Mouse (Mus musculus): ENCODE measurements at regions not wholly inside any gene's neighbourhood (a gene's known extent, or its start where the extent isn't known, plus 50 kb on each side); places are given as distances from the start of the nearest gene placed in this dataset.

DNA sequence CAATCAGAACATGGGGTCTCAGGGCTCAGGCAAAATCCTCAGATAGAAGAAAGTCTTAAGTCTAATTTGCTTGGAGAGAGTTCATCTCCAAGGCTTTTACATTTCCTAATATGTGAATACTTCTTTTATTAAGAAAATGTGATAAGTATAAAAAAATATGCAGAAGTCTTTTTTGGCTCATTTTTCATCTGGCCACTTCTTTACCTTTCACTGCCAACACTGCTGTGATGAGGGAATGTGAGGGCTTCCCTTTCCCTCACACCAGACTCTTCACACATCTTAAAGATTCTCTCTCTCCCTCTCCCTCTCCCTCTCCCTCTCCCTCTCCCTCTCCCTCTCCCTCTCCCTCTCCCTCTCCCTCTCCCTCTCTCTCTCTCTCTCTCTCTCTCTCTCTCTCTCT lies 60.0 kb upstream of the Frmd4a start:
- ATAC-seq (ENCODE audit: insufficient read depth) (no peak), DNase-seq (ENCODE audit: low read depth in 3 of 3, low spot score in 3 of 3) (no peak)
- Histone ChIP-seq H3K27ac (no peak overlapping the region), H3K9ac (replicated peaks) (no peak overlapping the region), H3K4me3 (ENCODE audit: insufficient read depth in 1 of 2, low read depth in 2 of 2, low read length in 2 of 2) (no peak overlapping the region), H3K4me2 (ENCODE audit: low read depth) (no peak overlapping the region), H3K27me3 (ENCODE audit: control insufficient read depth, insufficient read depth, low read length) (no peaks in the 10 kb centered on the region), H3K36me3 (replicated peaks; ENCODE audit: control insufficient read depth, insufficient read depth, low read depth) (no peaks in the 10 kb centered on the region), H3K9me3 (ENCODE audit: control insufficient read depth, low read length) (no peaks in the 10 kb centered on the region), H3K4me1 (replicated peaks; ENCODE audit: control insufficient read depth in 2 of 2, insufficient read depth in 2 of 2, low read length in 1 of 2) (no peaks in the 10 kb centered on the region)
- no peak for TF ChIP-seq CTCF (IDR thresholded peaks at IDR 0.05; ENCODE audit: low read depth)
- no peak for TF ChIP-seq EP300 (IDR thresholded peaks at IDR 0.05; ENCODE audit: low read depth)

GRCm38 (mm10) chr2:3958065-3958641 lies 59.4 kb upstream of the Frmd4a start:
- H3K9ac ChIP-seq (replicated peaks), result no peak overlapping the region
- no peak for DNase-seq (ENCODE audit: low read depth in 3 of 3, low spot score in 3 of 3)
- H3K9me3 ChIP-seq (ENCODE audit: control insufficient read depth, low read length), result no peaks in the 10 kb centered on the region
- H3K36me3 ChIP-seq (replicated peaks; ENCODE audit: control insufficient read depth, insufficient read depth, low read depth), result no peaks in the 10 kb centered on the region
- no peaks in the 10 kb centered on the region for H3K4me1 ChIP-seq (replicated peaks; ENCODE audit: control insufficient read depth in 2 of 2, insufficient read depth in 2 of 2, low read length in 1 of 2)
- H3K4me3 ChIP-seq (ENCODE audit: insufficient read depth in 1 of 2, low read depth in 2 of 2, low read length in 2 of 2), result no peak overlapping the region
- H3K4me2 ChIP-seq (ENCODE audit: low read depth), result no peak overlapping the region
- ATAC-seq (ENCODE audit: insufficient read depth), result no peak
- WGBS (ENCODE audit: insufficient replicate concordance), result 18% methylated on average over 12 of the region's 12 CpGs
- no peak overlapping the region for H3K27ac ChIP-seq
- TF ChIP-seq EP300 (IDR thresholded peaks at IDR 0.05; ENCODE audit: low read depth) (no peak), CTCF (IDR thresholded peaks at IDR 0.05; ENCODE audit: low read depth) (no peak)
- no peaks in the 10 kb centered on the region for H3K27me3 ChIP-seq (ENCODE audit: control insufficient read depth, insufficient read depth, low read length)

DNA sequence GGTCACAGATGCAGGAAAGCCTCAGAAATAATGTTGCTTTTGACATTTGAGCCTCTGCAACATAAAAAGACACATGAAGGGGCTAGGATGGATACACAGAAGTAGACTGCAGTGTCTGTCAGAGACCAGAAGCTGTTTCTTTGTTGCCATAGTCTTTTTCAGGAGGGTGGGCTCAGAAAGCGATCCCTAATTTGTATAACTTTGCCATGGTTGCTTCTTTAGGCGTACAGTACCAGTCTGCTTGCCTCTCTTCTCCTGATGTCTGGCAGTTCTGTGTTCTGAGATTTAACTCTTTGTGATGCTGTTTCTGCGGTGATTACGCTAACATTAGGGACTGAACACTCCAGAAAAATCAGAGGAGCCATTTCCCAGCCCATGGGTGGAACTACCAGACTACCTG lies 58.8 kb upstream of the Frmd4a start:
- Histone ChIP-seq H3K9me3 (ENCODE audit: control insufficient read depth, low read length) (no peaks in the 10 kb centered on the region), H3K4me1 (replicated peaks; ENCODE audit: control insufficient read depth in 2 of 2, insufficient read depth in 2 of 2, low read length in 1 of 2) (no peaks in the 10 kb centered on the region), H3K4me2 (ENCODE audit: low read depth) (no peak overlapping the region), H3K27me3 (ENCODE audit: control insufficient read depth, insufficient read depth, low read length) (no peaks in the 10 kb centered on the region), H3K27ac (no peak overlapping the region), H3K9ac (replicated peaks) (no peak overlapping the region), H3K4me3 (ENCODE audit: insufficient read depth in 1 of 2, low read depth in 2 of 2, low read length in 2 of 2) (no peak overlapping the region), H3K36me3 (replicated peaks; ENCODE audit: control insufficient read depth, insufficient read depth, low read depth) (no peaks in the 10 kb centered on the region)
- DNase-seq (ENCODE audit: low read depth in 3 of 3, low spot score in 3 of 3) (no peak), ATAC-seq (ENCODE audit: insufficient read depth) (no peak)
- TF ChIP-seq CTCF (IDR thresholded peaks at IDR 0.05; ENCODE audit: low read depth) (no peak), EP300 (IDR thresholded peaks at IDR 0.05; ENCODE audit: low read depth) (no peak)
- WGBS (ENCODE audit: insufficient replicate concordance), result 69% methylated on average over 4 of the region's 4 CpGs

- H3K4me3 ChIP-seq (ENCODE audit: insufficient read depth in 1 of 2, low read depth in 2 of 2, low read length in 2 of 2), result no peak overlapping the region
- no peaks in the 10 kb centered on the region for H3K4me1 ChIP-seq (replicated peaks; ENCODE audit: control insufficient read depth in 2 of 2, insufficient read depth in 2 of 2, low read length in 1 of 2)
- no peaks in the 10 kb centered on the region for H3K36me3 ChIP-seq (replicated peaks; ENCODE audit: control insufficient read depth, insufficient read depth, low read depth)
- H3K4me2 ChIP-seq (ENCODE audit: low read depth), result no peak overlapping the region
- TF ChIP-seq EP300 (IDR thresholded peaks at IDR 0.05; ENCODE audit: low read depth) (no peak), CTCF (IDR thresholded peaks at IDR 0.05; ENCODE audit: low read depth) (no peak)
- no peak overlapping the region for H3K9ac ChIP-seq (replicated peaks)
- ATAC-seq (ENCODE audit: insufficient read depth), result no peak
- no peaks in the 10 kb centered on the region for H3K9me3 ChIP-seq (ENCODE audit: control insufficient read depth, low read length)
- H3K27ac ChIP-seq, result no peak overlapping the region
- no peak for DNase-seq (ENCODE audit: low read depth in 3 of 3, low spot score in 3 of 3)
- no peaks in the 10 kb centered on the region for H3K27me3 ChIP-seq (ENCODE audit: control insufficient read depth, insufficient read depth, low read length)
- 55% methylated on average over 1 of the region's 1 CpGs for WGBS (ENCODE audit: insufficient replicate concordance)
Measured at GRCm38 (mm10) chr2:3959181-3959580, 58.3 kb upstream of the Frmd4a start.

DNA sequence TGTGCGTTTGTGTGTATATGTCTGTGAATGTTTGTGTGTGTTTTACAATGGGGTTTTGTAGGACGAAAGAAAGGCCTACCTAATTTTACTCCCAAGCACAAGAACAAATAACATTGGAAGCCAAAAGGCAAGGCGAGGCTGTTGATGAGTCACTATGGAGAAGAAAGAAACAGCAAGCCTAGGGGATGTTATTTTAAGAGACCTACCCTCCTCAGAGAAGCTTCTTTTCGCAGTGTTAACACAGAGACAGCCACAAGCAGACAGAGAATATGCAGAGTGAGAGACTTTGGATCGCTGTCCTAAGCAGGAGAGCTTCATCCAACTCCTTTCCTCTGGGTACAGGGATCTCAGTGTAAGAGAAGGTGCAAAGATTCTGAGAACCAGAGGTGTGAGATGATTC lies 57.3 kb upstream of the Frmd4a start:
- Histone ChIP-seq H3K27ac (no peak overlapping the region), H3K9me3 (ENCODE audit: control insufficient read depth, low read length) (no peaks in the 10 kb centered on the region), H3K27me3 (ENCODE audit: control insufficient read depth, insufficient read depth, low read length) (no peaks in the 10 kb centered on the region), H3K9ac (replicated peaks) (no peak overlapping the region), H3K36me3 (replicated peaks; ENCODE audit: control insufficient read depth, insufficient read depth, low read depth) (no peaks in the 10 kb centered on the region), H3K4me1 (replicated peaks; ENCODE audit: control insufficient read depth in 2 of 2, insufficient read depth in 2 of 2, low read length in 1 of 2) (no peaks in the 10 kb centered on the region), H3K4me2 (ENCODE audit: low read depth) (no peak overlapping the region), H3K4me3 (ENCODE audit: insufficient read depth in 1 of 2, low read depth in 2 of 2, low read length in 2 of 2) (no peak overlapping the region)
- TF ChIP-seq CTCF (IDR thresholded peaks at IDR 0.05; ENCODE audit: low read depth), result no peak
- TF ChIP-seq EP300 (IDR thresholded peaks at IDR 0.05; ENCODE audit: low read depth), result no peak
- DNase-seq (ENCODE audit: low read depth in 3 of 3, low spot score in 3 of 3) (no peak), ATAC-seq (ENCODE audit: insufficient read depth) (no peak)
- 59% methylated on average over 5 of the region's 5 CpGs for WGBS (ENCODE audit: insufficient replicate concordance)
